Mouse (Mus musculus) lung, postnatal 14 days (tissue): Measurements from ENCODE around the gene Dgcr8.
"Not testable (repeated sequence)": the region's sequence is repeated elsewhere in the genome, so short reads cannot be mapped to it uniquely, and the experiment has no call there.

Source experiments
- DNase-seq: peaks from one replicate; pipeline ENCODE4 v3.0.0; 2021

Dgcr8 gene

GRCm38 (mm10) chr16:18289067-18289588, at the start of gene Dgcr8:
Gene Dgcr8, minus strand, starts transcription at chr16:18289246.
- DNase-seq, result peak; percentile 97

DNA sequence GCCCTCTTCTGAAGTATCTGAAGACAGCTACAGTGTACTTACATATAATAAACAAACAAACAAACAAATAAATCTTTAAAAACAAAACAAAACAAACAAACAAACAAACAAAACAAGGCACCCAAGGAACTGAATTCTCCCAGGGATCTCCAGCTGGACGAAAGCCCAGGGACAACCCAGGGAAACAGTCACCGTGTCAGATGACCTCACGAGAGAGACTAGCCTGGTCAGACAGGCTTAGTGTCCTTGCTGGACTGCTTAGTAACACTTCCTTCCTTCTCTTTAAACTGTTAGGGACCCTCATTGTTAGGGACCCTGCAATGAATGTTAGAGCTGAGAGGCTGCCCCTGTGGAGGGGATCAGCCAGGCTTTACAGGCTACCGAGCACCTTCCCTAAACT, 48.2 kb upstream of the Dgcr8 start:
- DNase-seq, result no peak

DNA sequence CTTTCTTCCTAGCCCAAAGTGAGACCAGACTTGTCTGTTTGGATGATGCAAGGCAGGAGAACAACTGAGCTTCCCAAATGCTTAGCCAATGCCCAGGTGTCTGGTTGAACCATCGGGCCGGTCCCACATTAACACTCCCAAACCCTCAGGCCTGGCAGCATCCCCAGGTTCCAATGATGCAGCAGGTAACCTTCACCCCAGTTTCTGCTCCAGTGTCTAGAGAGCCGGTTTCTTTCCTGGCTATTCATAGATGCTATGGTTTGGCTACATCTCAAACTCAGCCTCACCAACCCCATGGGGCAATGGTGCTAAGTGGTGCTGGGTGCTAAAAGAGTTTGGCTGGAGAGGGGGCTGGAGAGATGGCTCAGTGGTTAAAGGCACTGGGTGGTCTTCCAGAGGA, 46.9 kb upstream of the Dgcr8 start:
- DNase-seq, result no peak

GRCm38 (mm10) chr16:18333976-18334375, 44.9 kb upstream of the Dgcr8 start:
- no peak for DNase-seq

DNA sequence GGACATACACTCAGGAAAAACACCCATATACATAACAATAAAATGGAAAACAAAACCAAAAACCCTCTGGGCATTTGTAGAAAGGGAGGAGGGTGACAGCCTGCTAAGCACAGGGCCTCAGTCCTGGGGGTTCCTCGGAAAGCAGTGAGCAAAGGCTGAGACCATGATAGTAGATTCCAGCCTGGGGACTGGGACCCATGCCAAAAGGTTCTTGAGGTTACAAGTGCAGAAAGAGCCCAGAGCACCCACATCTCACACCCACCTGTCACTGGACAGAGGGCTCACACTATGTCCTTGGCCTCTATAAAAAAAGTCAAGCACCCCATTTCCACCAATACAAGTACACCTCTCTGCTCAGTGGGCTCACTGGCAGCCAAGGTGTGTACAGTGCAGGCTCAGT, 39.5 kb upstream of the Dgcr8 start:
- DNase-seq, result no peak

- no peak for DNase-seq
Measured at GRCm38 (mm10) chr16:18327936-18328335, 38.9 kb upstream of the Dgcr8 start.

GRCm38 (mm10) chr16:18325741-18326140, 36.7 kb upstream of the Dgcr8 start:
- no peak for DNase-seq

DNA sequence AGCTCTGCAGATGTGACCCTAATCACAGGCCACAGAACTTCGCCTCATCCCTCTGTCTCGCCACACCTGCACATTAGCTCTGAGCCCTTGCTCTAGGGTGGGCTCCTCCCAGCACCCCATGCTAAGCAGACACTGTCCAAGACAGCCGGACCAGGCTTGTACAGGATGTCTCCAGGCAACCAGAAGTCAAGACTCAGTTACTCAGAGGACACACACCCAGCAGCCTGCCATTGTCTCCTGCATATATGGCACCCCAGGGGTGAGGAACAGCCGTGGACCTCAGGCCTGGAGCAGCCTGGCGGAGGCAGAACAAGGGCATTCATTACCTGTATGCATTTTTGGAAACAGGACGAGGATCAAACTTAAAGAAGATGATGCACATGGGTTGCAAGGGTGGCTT, 35.0 kb upstream of the Dgcr8 start:
- DNase-seq, result no peak

DNA sequence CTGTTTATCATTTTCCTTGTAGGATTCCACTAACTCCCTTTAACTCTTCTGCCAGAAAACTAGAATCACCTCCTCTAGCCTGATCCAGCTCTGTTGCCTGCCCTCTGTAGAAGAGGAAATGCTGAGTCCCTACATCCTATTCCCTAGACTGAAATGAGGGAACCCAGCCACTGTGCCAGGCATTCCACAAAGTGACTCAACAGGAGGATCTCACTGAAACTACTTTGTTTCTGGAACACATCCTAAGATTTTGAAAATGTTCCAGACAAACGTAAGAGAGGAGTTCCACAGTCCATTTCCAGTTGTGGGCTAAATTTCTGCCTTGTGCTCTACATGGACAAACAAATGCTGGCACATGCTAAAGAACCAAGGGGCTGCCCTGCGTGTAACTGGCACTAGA, 34.4 kb upstream of the Dgcr8 start:
- DNase-seq, result no peak

DNA sequence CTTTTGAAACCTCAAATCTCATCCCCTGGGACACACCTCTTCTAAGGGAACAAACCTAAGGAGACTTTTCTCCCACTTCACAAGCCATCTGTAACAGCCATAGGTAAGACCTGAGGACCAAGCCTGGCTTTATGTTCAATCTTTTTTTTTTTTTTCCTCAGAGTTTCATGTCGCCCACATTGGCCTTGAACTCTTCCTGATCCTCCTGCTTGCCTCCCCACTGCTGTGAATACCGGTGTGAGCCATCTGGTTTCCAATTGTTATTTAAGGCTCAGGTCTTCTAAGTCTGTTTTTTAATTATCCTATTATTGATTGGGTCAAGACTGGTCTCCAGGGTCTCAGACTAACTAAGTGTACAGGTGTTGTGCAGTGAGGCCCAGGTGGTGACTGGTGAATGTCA, 32.4 kb upstream of the Dgcr8 start:
- DNase-seq, result no peak

- no peak for DNase-seq
Measured at GRCm38 (mm10) chr16:18318992-18319391, 29.9 kb upstream of the Dgcr8 start.

GRCm38 (mm10) chr16:18308159-18308558, 19.1 kb upstream of the Dgcr8 start:
- no peak for DNase-seq

- DNase-seq, result not testable (repeated sequence)
Measured at GRCm38 (mm10) chr16:18289614-18290013, 568 bp upstream of the Dgcr8 start.

DNA sequence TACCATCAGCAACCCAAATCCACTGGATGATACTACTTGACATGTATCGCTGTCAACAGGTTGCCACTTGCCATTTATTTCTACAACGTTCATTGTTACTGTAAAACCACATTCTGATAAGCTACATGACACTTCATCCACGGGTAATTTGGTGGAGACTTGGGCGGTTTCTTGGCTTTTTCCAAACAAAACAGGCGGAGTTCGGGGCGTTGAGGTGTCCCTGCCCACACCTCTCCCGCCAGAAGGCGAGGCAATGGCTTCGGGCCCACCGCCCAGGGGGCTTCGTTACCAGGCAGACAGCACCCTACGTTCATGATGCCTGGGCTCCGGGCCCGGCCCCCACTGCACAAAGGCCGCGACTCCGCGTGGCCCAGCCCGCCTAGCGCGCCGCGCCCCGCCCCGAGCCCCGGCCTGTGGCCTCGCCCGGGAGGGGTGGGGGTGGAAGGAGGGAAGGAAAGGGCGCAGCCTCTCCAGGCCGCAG, 425 bp downstream of the Dgcr8 start:
- DNase-seq, result peak; percentile 78

- no peak for DNase-seq
Measured at GRCm38 (mm10) chr16:18288166-18288565, 880 bp downstream of the Dgcr8 start.

GRCm38 (mm10) chr16:18275166-18275565, 13.9 kb downstream of the Dgcr8 start:
- no peak for DNase-seq

DNA sequence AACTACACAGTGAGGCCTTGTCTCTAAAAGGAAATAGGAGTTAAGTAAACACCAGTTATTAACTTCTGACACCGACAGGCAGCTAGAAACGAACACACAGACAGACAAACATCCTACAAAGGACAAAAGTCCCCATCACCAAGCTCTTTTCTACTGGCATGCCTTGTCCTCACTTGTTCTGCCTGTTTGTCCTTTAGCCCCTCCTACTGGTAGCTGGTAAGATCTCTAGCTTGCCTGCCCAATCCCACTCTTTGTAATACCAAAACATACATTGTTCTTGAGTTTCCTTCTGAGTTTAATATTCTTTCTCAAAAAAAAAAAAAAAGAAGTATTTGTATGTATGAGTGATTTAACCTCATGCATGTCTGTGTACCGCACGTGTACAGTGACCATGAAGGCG, 20.9 kb downstream of the Dgcr8 start:
- DNase-seq, result no peak

DNA sequence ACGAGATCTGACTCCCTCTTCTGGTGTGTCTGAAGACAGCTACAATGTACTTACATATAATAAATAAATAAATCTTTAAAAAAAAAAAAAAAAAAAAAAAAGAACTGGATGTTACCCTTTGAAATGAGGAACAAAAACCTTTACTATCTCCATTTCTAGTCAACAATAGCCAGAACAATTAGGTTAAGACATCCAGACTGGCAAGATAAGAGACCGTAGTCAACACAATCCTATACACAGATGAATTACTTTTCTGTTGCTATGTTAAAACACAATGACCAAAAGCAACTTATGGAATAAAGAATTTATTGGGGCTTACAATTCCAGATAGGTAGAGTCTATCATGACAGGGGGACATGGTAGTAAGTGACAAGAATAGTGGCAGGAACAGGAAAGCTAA, 24.0 kb downstream of the Dgcr8 start:
- DNase-seq, result no peak

GRCm38 (mm10) chr16:18258221-18258620, 30.8 kb downstream of the Dgcr8 start, which contains the start of gene Gm49776:
Gene Gm49776, minus strand, starts transcription at chr16:18258321.
- no peak for DNase-seq

DNA sequence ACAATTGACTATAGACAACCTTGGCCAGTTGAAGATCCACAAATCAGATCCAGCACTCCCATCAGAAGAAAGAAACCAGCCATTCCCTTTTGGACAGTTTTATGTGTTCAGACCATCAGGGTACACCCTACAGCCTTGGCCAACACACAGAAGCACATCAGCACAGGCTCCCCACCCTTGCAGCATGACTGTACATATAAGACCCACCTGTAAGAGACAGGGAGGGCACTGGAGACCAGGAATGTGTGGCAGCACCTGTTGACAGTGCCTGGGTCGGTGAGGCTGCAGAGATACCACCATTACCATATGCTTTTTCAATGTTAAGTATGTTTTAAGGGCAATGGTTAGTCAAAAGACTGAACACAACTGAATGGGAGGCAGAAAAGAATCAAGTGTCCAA, 35.2 kb downstream of the Dgcr8 start:
- no peak for DNase-seq

GRCm38 (mm10) chr16:18252736-18253135, 36.3 kb downstream of the Dgcr8 start:
- DNase-seq, result no peak

GRCm38 (mm10) chr16:18250828-18251790, 37.9 kb downstream of the Dgcr8 start:
- DNase-seq, result no peak

GRCm38 (mm10) chr16:18250231-18250630, 38.8 kb downstream of the Dgcr8 start:
- DNase-seq, result no peak

- DNase-seq, result peak; percentile 34
Measured at GRCm38 (mm10) chr16:18249364-18249967, 39.6 kb downstream of the Dgcr8 start.
